Mouse (Mus musculus) heart, postnatal 0 days (tissue): Measurements from ENCODE around the gene Myo9b.

Source experiments
- CTCF ChIP-seq: IDR thresholded peaks from 2 replicates; pipeline ENCODE4 v1.5.1; 2016; ENCODE audit warnings: antibody characterized with exemption, control low read depth, low read depth
- EP300 ChIP-seq: IDR thresholded peaks from 2 replicates; pipeline ENCODE4 v1.6.1; 2016; ENCODE audit warnings: antibody characterized with exemption, low read depth

GRCm38 (mm10) chr8:71267690-71268089, 4.8 kb upstream of the Myo9b start:
- TF ChIP-seq CTCF = no peak
- TF ChIP-seq EP300 = no peak
